ENCODE assay signal across 19 mouse cellular contexts in genomic region chr4:106564161-106564560, GRCm38 (mm10). TPM values are rescaled to one million over a fixed set of nuclear protein-coding genes. Genes with fewer than 3 reads are reported as not detected.
A peak's percentile ranks its signal among the peaks of the same experiment; 100 is the strongest.
DNase-seq lines count a peak whose midpoint lies in the region; ATAC-seq and TF ChIP-seq lines count a peak whose summit lies in the region.
"Had no signal": no experiment of that assay in that cellular context is flagged by ENCODE, and none has a peak within 500 bp of the region (broad histone marks: within the 10 kb centered on the region; RNA-seq: fewer than 3 reads in every experiment).

No protein-coding gene starts in this region.

- peaks cover 41% of the 10 kb centered on the region for H3K4me1 ChIP-seq in kidney, embryonic 15.5 days
- peaks cover 22% of the 10 kb centered on the region for H3K4me1 ChIP-seq in forebrain, postnatal 0 days (ENCODE audit: insufficient read depth)
- H3K4me1 ChIP-seq in liver, embryonic 13.5 days (replicated peaks): peaks cover 55% of the 10 kb centered on the region
- peaks cover 21% of the 10 kb centered on the region for H3K4me1 ChIP-seq in midbrain, postnatal 0 days (ENCODE audit: insufficient read depth, low read length)

- H3K9ac ChIP-seq in kidney, embryonic 15.5 days: no peak overlapping the region
- H3K9ac ChIP-seq in forebrain, postnatal 0 days: no peak overlapping the region
- no peak overlapping the region for H3K9ac ChIP-seq in liver, embryonic 13.5 days
- H3K9ac ChIP-seq in midbrain, postnatal 0 days (replicated peaks; ENCODE audit: low read length, poor library complexity, severe bottlenecking): no peak overlapping the region

- H3K4me2 ChIP-seq in kidney, embryonic 15.5 days: 0 out of 2 replicates have a peak overlapping the region, but pooled peaks have one; percentile 8
- peak overlapping the region; percentile 93 for H3K4me2 ChIP-seq in forebrain, postnatal 0 days (ENCODE audit: low read depth)
- H3K4me2 ChIP-seq in liver, embryonic 13.5 days: peak overlapping the region; percentile 98
- peak overlapping the region; percentile 94; the same call in 1 of the 2 replicates for H3K4me2 ChIP-seq in midbrain, postnatal 0 days (ENCODE audit: low read depth, low read length, poor library complexity, severe bottlenecking)

- H3K4me3 ChIP-seq in kidney, embryonic 15.5 days (replicated peaks): no peak overlapping the region
- peak overlapping the region; percentile 87; the same call in 1 of the 2 replicates for H3K4me3 ChIP-seq in forebrain, postnatal 0 days (ENCODE audit: low read depth, low read length)
- peak overlapping the region; percentile 87 for H3K4me3 ChIP-seq in liver, embryonic 13.5 days (replicated peaks)
- no peak overlapping the region for H3K4me3 ChIP-seq in midbrain, postnatal 0 days (ENCODE audit: low read depth, low read length)

- DNase-seq in kidney, postnatal 4 days: no peak
- DNase-seq in forebrain, postnatal 0 days: no peak
- no peak for DNase-seq in liver, embryonic 13.5 days
- no peak for DNase-seq in midbrain, postnatal 0 days (ENCODE audit: low spot score)
- no peak for DNase-seq in kidney, adult 18-20 months
- no peak for DNase-seq in lung, postnatal 10 days
- DNase-seq: cerebellum, adult 11-12 months; kidney, postnatal 36 days; retina, postnatal 1 day; spleen, adult 18-20 months had no signal

- H3K27me3 ChIP-seq in kidney, embryonic 15.5 days: no peaks in the 10 kb centered on the region
- no peaks in the 10 kb centered on the region for H3K27me3 ChIP-seq in forebrain, postnatal 0 days (ENCODE audit: insufficient read depth, low read length)
- H3K27me3 ChIP-seq in liver, embryonic 13.5 days: no peaks in the 10 kb centered on the region
- no peaks in the 10 kb centered on the region for H3K27me3 ChIP-seq in midbrain, postnatal 0 days (ENCODE audit: insufficient read depth, low read length)
- H3K27me3 ChIP-seq: limb, embryonic 13.5 days had no signal

- no peak for TF ChIP-seq CTCF in forebrain, postnatal 0 days (IDR thresholded peaks at IDR 0.05; ENCODE audit: low read depth)
- no peak for TF ChIP-seq CTCF in midbrain, postnatal 0 days (IDR thresholded peaks at IDR 0.05)

- 88% methylated on average over 11 of the region's 11 CpGs for WGBS in kidney, embryonic 15.5 days
- WGBS in forebrain, postnatal 0 days: 87% methylated on average over 11 of the region's 11 CpGs
- 87% methylated on average over 11 of the region's 11 CpGs for WGBS in liver, embryonic 13.5 days (ENCODE audit: insufficient replicate concordance)
- 83% methylated on average over 11 of the region's 11 CpGs for WGBS in midbrain, postnatal 0 days

- H3K9me3 ChIP-seq in kidney, embryonic 15.5 days (replicated peaks): no peaks in the 10 kb centered on the region
- no peaks in the 10 kb centered on the region for H3K9me3 ChIP-seq in forebrain, postnatal 0 days (ENCODE audit: low read length)
- H3K9me3 ChIP-seq in liver, embryonic 13.5 days (replicated peaks): no peaks in the 10 kb centered on the region
- no peaks in the 10 kb centered on the region for H3K9me3 ChIP-seq in midbrain, postnatal 0 days (ENCODE audit: low read length)
- H3K9me3 ChIP-seq: limb, embryonic 13.5 days had no signal

- H3K36me3 ChIP-seq in kidney, embryonic 15.5 days: peaks cover 57% of the 10 kb centered on the region
- H3K36me3 ChIP-seq in forebrain, postnatal 0 days (ENCODE audit: insufficient read depth): peaks cover 26% of the 10 kb centered on the region
- peaks cover 54% of the 10 kb centered on the region for H3K36me3 ChIP-seq in liver, embryonic 13.5 days
- H3K36me3 ChIP-seq in midbrain, postnatal 0 days (ENCODE audit: insufficient read depth, low read length): peaks cover 19% of the 10 kb centered on the region; the same call in 1 of the 2 replicates

- no peak for ATAC-seq in kidney, embryonic 15.5 days (replicated peaks; ENCODE audit: low FRiP score)
- no peak for ATAC-seq in forebrain, postnatal 0 days
- no peak for ATAC-seq in liver, embryonic 13.5 days (ENCODE audit: low read depth)
- no peak for ATAC-seq in midbrain, postnatal 0 days (ENCODE audit: low FRiP score)
- no peak for ATAC-seq in erythroid progenitor cell, adult 5-6 weeks (replicated peaks; ENCODE audit: low FRiP score, poor library complexity, severe bottlenecking)
- ATAC-seq: intestine, postnatal 0 days had no signal

- no peak overlapping the region for H3K27ac ChIP-seq in kidney, embryonic 15.5 days
- no peak overlapping the region for H3K27ac ChIP-seq in forebrain, postnatal 0 days (ENCODE audit: low read depth, low read length)
- no peak overlapping the region for H3K27ac ChIP-seq in liver, embryonic 13.5 days
- H3K27ac ChIP-seq in midbrain, postnatal 0 days (ENCODE audit: low read depth, low read length): no peak overlapping the region
- H3K27ac ChIP-seq: limb, embryonic 13.5 days; stomach, postnatal 0 days had no signal

RNA-seq across cellular contexts. Expression of gene Dhcr24, which starts 3.3 kb away (rescaled TPM):
- polyA plus RNA-seq in kidney, embryonic 15.5 days (2015; fragmentation: Nextera tagmentation; extraction: Ambion mirVana): 4.6 and 4.8 TPM in 2 replicates
- 101 and 105 TPM in 2 replicates for total RNA-seq in forebrain, postnatal 0 days (2014; rRNA removed)
- 7.0 and 7.7 TPM in 2 replicates for polyA plus RNA-seq in forebrain, postnatal 0 days (2015; fragmentation: Nextera tagmentation; extraction: Ambion mirVana)
- polyA plus RNA-seq in liver, embryonic 13.5 days (2015; fragmentation: Nextera tagmentation; extraction: Ambion mirVana): 5.4 and 6.5 TPM in 2 replicates
- total RNA-seq in midbrain, postnatal 0 days (2014; rRNA removed): 107 and 139 TPM in 2 replicates
- polyA plus RNA-seq in midbrain, postnatal 0 days (2015; fragmentation: Nextera tagmentation; extraction: Ambion mirVana): 8.0 and 8.1 TPM in 2 replicates
- total RNA-seq in erythroid progenitor cell, adult 5-6 weeks (2015; ENCODE audit: low replicate concordance): 2.2 and 6.7 TPM in 2 replicates
- total RNA-seq in erythroid progenitor cell, adult 5-6 weeks (2017; ENCODE audit: low replicate concordance): 1.9 and 3.1 TPM in 2 replicates

RNA-seq across cellular contexts. Expression of gene Lexm, which starts 52.9 kb away (rescaled TPM):
- not detected in 2 replicates for polyA plus RNA-seq in kidney, embryonic 15.5 days (2015; fragmentation: Nextera tagmentation; extraction: Ambion mirVana)
- not detected in 2 replicates for total RNA-seq in forebrain, postnatal 0 days (2014; rRNA removed)
- polyA plus RNA-seq in forebrain, postnatal 0 days (2015; fragmentation: Nextera tagmentation; extraction: Ambion mirVana): 0.09 TPM in 1 of 2 replicates, not detected in the other
- 0.24 and 0.30 TPM in 2 replicates for polyA plus RNA-seq in liver, embryonic 13.5 days (2015; fragmentation: Nextera tagmentation; extraction: Ambion mirVana)
- not detected in 2 replicates for total RNA-seq in midbrain, postnatal 0 days (2014; rRNA removed)
- not detected in 2 replicates for polyA plus RNA-seq in midbrain, postnatal 0 days (2015; fragmentation: Nextera tagmentation; extraction: Ambion mirVana)
- total RNA-seq in erythroid progenitor cell, adult 5-6 weeks (2015; ENCODE audit: low replicate concordance): not detected in 2 replicates
- not detected in 2 replicates for total RNA-seq in erythroid progenitor cell, adult 5-6 weeks (2017; ENCODE audit: low replicate concordance)
- total RNA-seq: common myeloid progenitor, adult 5-6 weeks; granulocyte monocyte progenitor cell, adult 5-6 weeks; left cerebral cortex, adult 18-20 months had no signal
- polyA plus RNA-seq: heart, postnatal 0 days; intestine, postnatal 0 days; stomach, postnatal 0 days had no signal

RNA-seq across cellular contexts. Expression of gene Ttc22, which starts 58.1 kb away (rescaled TPM):
- 5.8 and 6.0 TPM in 2 replicates for polyA plus RNA-seq in kidney, embryonic 15.5 days (2015; fragmentation: Nextera tagmentation; extraction: Ambion mirVana)
- total RNA-seq in forebrain, postnatal 0 days (2014; rRNA removed): 2.5 TPM in 2 replicates
- 1.2 and 1.6 TPM in 2 replicates for polyA plus RNA-seq in forebrain, postnatal 0 days (2015; fragmentation: Nextera tagmentation; extraction: Ambion mirVana)
- 0.03 and 0.06 TPM in 2 replicates for polyA plus RNA-seq in liver, embryonic 13.5 days (2015; fragmentation: Nextera tagmentation; extraction: Ambion mirVana)
- total RNA-seq in midbrain, postnatal 0 days (2014; rRNA removed): 4.1 and 4.6 TPM in 2 replicates
- polyA plus RNA-seq in midbrain, postnatal 0 days (2015; fragmentation: Nextera tagmentation; extraction: Ambion mirVana): 4.1 and 4.7 TPM in 2 replicates
- total RNA-seq in erythroid progenitor cell, adult 5-6 weeks (2015; ENCODE audit: low replicate concordance): not detected in 2 replicates
- total RNA-seq in erythroid progenitor cell, adult 5-6 weeks (2017; ENCODE audit: low replicate concordance): not detected in 2 replicates
- total RNA-seq: common myeloid progenitor, adult 5-6 weeks; granulocyte monocyte progenitor cell, adult 5-6 weeks had no signal

Comparison
In these comparisons a context has a peak if more than half of its experiments do, and no peak if none do; other contexts are left out.
1. H3K4me2 ChIP-seq: peak in every context shown above with its lines; median percentile 98 in liver, embryonic 13.5 days; 94 in midbrain, postnatal 0 days; 93 in forebrain, postnatal 0 days; 8 in kidney, embryonic 15.5 days.
2. H3K4me3 ChIP-seq: peak in forebrain, postnatal 0 days (single experiment) and liver, embryonic 13.5 days (single experiment); none in kidney, embryonic 15.5 days (single experiment) and midbrain, postnatal 0 days (single experiment).